Mouse (Mus musculus): Measurements from ENCODE around the gene Arf3.

Arf3 gene

GRCm38 (mm10) chr15:98722854-98723253 lies 40.2 kb downstream of the Arf3 start:
- DNase-seq (ENCODE audit: low spot score in 2 of 2): no peak

- no peak for DNase-seq (ENCODE audit: low spot score in 2 of 2)
These were observed 40.8 kb downstream of the Arf3 start for GRCm38 (mm10) chr15:98722191-98722590.

DNA sequence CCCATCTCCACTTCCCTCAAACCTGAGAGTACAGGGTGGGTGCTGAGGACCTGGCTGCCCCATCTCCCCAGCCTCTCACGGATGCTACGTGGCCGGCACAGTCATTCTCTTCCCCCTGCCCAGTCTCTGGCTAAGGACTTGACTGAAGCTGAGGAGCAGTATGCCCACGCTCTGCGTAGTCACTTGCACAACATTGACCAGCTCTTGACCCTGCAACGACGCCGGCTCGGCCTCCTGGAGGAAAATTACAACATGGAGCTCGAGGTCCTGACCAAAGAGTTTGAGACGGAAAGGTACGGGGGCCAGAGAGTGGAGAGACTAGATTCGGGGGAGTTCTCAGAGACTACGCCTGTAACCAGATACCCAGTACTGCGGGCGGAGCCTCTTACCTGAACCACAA lies 45.7 kb downstream of the Arf3 start:
- DNase-seq (ENCODE audit: low spot score in 2 of 2): no peak

DNA sequence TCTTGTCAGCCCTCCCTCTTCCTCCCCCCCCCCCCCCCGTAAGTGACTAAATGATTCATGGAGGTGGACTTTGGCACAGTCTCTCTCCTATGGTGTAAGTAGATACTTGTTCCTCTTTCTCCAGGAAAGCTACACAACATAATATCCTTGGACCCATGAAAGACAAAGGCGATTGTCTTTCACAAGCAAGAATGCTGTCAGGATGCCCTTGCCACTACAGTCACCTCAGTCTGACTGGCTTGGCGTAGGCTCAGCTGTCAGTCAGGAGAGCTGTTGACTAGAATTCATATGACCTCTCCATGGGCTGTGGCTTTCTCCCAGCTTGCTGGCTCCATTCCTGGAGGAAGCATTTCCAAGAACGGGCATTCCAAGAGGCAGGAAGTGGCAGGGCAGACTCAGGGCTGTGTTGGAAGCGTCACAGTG lies 48.8 kb downstream of the Arf3 start:
- no peak for DNase-seq (ENCODE audit: low spot score in 2 of 2)

DNA sequence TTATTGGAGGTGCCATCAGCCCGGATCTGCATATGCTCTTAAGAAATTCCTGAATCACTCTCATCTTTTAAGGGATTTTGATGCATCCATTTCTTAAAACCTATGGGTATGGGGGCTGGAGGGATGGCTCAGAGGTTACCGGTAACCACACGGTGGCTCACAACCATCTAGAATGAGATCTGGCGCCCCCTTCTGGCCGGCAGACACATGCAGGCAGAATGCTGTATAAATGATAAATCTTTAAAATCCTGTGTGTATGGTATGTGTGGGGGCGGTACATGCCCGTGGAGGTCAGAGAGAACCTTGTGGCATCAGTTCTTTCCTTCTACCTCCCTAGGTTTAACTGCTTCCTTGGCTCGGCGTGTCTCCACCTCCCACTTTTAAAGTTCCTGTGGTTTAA lies 52.6 kb downstream of the Arf3 start:
- DNase-seq (ENCODE audit: low spot score in 2 of 2): peak; percentile 53 to 80

- DNase-seq (ENCODE audit: low spot score in 2 of 2): peak; percentile 67 to 81
These were observed 55.1 kb downstream of the Arf3 start, which contains the start of gene Ccdc65 for GRCm38 (mm10) chr15:98707766-98708372. Ccdc65 (plus strand) TSS chr15:98708207.

GRCm38 (mm10) chr15:98704312-98704711 lies 58.7 kb downstream of the Arf3 start:
- DNase-seq (ENCODE audit: low spot score in 2 of 2): no peak

GRCm38 (mm10) chr15:98699190-98700105 lies 63.6 kb downstream of the Arf3 start:
- peak; percentile 56 to 79 for DNase-seq (ENCODE audit: low spot score in 2 of 2)

DNA sequence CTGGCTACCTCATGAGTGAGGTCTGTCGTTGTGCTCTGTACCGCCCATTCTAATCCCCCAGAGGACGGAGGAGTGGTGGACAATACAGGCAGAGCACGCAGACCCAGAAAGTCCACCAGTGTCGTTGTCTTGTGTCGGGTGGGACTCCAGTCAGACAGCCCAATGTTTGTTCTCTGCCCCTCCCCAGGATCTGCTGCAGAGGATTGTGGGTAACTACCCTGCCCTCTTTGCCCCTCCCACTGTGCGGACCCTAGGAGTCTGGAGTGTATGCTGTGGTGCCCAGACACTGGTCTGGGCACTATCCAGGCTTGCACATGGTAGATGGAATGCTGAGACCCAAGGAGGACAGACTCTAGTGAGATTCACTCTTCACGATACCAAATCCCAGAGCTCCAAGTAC lies 66.8 kb downstream of the Arf3 start:
- DNase-seq (ENCODE audit: low spot score in 2 of 2): no peak

DNA sequence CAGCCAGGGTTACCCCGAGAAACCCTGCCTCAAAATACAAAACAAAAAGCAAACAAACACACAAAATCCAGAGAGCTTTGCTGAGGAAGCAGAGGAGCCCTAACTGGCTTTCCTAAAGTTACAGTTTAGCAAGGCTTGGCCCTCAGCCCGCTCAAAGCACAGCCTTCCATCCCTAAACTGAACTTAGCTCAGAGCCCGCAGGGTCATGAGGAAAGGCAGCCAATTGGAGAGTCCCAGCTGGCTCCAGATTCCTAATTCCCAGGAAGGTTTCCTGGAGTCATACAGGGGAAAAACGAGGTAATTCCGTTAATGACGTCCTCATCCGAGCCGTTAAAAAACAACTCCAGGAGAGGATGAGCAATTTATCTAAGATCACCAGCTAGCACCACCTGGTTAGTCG lies 67.3 kb downstream of the Arf3 start:
- no peak for DNase-seq (ENCODE audit: low spot score in 2 of 2)

- no peak for DNase-seq (ENCODE audit: low spot score in 2 of 2)
These were observed 70.8 kb downstream of the Arf3 start for GRCm38 (mm10) chr15:98692171-98692715.

- no peak for DNase-seq (ENCODE audit: low spot score in 2 of 2)
These were observed 71.4 kb downstream of the Arf3 start for GRCm38 (mm10) chr15:98691486-98692147.

DNA sequence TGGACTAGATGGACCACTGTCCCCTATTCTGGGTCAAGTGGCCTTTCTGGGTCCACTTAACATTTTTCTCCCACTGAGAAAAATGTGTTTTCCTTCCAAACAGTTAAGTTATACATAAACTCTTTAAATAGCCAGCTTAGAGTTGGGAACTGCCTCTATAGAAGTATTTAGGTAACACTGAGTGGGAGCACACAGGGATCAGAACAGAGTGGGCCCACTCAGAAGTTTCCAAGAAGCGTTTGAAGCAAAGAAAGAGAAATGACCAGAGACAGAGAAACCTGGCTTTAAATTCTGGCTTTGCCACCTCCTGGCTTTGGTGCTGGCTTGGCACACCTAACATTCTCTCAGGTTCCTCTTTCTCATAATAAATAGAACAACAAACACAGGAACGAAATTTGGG lies 73.3 kb downstream of the Arf3 start:
- no peak for DNase-seq (ENCODE audit: low spot score in 2 of 2)

Data from natural killer cell, adult 2 months (primary cell).